Mouse (Mus musculus) CH12F3 (cell line): ENCODE measurements around the gene Olfr1129.
"Not testable (repeated sequence)": the region's sequence is repeated elsewhere in the genome, so short reads cannot be mapped to it uniquely, and the experiment has no call there.

Experiments used
- in situ Hi-C: fragments of 300-500 bp; cut with MboI; formaldehyde crosslinking; loops from 2 replicates; pipeline ENCODE4 v1.14.3; 2020; ENCODE audit warnings: low sequenced_read_pairs

The Olfr1129 gene

DNA sequence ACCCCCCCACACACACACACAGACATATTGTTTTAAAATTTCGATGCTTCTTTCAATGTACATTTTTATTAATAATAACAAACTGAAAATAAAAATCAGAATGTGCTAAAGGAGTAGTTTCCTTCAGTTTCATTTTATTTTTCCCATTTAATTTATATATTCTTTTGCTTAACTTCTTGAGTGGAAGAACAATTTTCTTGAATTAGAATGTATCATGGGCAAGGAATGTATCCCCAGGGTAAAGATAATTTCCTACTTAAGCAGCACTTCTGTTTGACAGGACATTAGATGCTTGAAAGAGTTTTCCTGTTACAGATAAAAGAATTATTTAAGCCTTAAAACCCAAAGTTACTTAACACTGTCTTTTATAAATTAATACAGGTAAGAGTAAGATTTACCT lies at the start of gene Olfr1129:
Gene Olfr1129 (plus strand): TSS at position 301 of the 400 bp plus-strand sequence.
- in situ Hi-C loops: not testable (repeated sequence)

DNA sequence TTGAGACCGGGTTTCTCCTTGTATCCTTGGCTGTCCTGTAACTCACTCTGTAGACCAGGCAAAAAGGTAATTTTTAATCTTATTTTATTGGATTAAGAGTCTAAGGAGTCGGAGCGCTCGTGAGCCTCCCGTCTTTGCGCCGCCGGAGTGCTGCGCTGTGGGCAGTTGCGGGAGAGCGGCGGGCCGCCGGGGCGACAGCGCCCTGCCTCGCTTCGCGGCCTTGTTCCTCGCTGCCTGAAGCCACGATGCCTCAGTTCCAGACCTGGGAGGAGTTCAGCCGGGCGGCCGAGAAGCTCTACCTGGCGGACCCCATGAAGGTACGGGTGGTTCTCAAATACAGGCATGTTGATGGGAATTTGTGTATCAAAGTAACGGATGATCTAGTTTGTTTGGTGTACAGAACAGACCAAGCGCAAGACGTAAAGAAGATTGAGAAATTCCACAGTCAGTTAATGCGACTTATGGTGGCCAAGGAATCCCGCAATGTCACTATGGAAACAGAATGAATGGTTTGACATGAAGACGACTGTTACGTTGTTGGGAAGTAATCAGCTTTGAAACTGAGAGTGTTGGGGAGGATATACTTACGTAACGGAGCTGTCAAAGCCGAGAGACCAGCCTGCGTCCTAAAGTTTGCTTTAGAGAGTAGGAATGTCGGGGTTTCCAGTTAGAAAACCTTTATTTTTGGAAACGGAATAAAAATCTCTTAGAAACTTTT lies 47.6 kb upstream of the Olfr1129 start:
- in situ Hi-C loops: not testable (repeated sequence)

DNA sequence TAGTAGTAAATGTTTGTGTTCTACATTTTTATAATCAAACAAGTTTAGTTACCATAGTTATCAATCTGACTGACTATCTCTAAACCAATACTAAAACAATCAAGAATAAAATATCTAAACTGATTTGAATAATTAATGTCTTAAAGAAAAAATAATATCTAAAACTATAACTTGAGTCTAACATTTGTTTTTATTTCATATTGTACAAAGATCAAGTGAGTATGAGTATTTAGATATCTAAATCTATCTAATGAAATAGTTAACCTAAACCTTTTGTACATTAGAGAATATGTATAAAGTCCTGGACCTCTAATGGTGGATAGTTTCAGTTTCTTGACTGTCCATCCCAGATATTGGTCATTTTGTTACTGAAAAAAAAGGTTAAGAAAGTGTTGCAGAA lies 42.2 kb upstream of the Olfr1129 start, which contains the start of gene Olfr153:
Gene Olfr153 (plus strand): TSS at position 301 of the 400 bp plus-strand sequence.
- in situ Hi-C loops: no loop called here

DNA sequence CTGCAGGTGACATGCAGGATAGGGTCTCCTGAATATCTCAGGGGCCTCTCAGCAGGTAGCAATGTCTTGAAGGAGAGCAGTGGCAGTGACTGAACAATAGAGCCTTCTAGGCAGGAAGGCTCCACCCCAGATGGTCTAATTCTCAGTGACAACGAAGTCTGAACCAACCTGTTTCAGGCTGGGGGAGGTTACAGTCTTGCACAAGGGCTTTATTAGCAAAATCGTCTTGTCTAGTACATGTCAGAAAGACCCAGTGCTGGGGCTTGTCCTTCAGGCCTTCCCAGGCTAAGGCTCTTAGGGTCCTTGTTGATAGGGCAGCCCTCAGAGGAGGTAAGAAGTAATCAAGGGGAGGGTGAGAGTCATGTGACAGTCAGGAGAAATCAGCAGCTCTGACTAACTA lies 38.9 kb upstream of the Olfr1129 start:
- in situ Hi-C loops: no loop called here

DNA sequence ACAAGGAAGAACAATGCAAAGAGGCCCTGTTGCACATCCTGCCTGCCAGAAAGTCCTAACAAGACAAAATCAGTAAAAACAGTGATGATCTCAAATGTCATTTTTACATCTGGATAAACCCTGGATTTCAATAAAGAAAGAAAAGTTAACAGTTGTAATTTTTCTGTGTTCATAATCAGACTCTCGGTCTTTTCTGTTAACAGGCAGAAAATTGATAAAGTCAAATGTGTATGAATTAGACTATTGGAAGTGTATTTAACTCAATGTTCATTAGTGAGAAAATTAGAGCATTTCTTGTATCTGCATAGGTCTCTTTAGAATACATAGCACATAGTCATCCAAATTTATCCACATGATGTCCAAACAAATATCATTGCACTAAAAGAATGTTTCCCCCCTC lies 28.3 kb upstream of the Olfr1129 start, which contains the start of gene Olfr1128:
Gene Olfr1128 (minus strand): TSS at position 101 of the 400 bp plus-strand sequence.
- in situ Hi-C loops: no loop called here

DNA sequence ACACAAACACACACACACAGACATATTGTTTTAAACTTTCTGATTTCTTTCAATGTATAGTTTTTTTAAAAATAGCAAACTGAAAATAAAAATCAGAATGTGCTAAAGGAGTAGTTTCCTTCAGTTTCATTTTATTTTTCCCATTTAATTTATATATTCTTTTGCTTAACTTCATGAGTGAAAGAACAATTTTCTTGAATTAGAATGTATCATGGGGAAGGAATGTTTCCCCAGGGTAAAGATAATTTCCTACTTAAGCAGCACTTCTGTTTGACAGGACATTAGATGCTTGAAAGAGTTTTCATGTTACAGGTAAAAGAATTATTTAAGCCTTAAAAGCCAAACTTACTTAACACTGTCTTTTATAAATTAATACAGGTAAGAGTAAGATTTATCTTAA lies 32.2 kb downstream of the Olfr1129 start, which contains the start of gene Olfr1130:
Gene Olfr1130 (plus strand): TSS at position 301 of the 400 bp plus-strand sequence.
- in situ Hi-C loops: not testable (repeated sequence)

DNA sequence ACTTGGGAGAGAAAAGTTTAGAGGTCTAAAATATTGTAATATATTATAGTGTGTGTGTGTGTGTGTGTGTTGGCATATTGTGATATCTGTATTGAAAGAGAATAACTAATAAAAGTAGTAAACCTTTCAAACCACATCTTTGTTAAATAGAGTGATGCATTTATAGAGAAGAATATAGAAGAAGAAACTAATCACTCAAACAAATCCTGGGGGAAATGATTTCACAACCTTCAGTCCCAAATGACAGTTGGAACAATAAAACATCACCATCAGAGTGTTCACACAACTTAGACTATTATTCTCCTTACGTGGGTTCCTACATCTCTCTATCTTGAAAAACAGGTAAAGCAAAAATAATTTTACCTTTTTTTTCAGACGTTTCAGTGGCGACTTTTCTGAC lies 53.1 kb downstream of the Olfr1129 start, which contains the start of gene Olfr1131:
Gene Olfr1131 (plus strand): TSS at position 301 of the 400 bp plus-strand sequence.
- in situ Hi-C loops: no loop called here
